Mouse (Mus musculus) hindbrain, embryonic 14.5 days (tissue): ENCODE measurements around the gene Cdkal1. TPM values are rescaled to one million over a fixed set of nuclear protein-coding genes. Genes with fewer than 3 reads are reported as not detected.

Experiments used
- ATAC-seq: fragments of 200-750 bp; cut with Nextera tagmentation; 2 replicates; pipeline ENCODE4 v1.8.0; 2017; ENCODE audit warnings: moderate number of reproducible peaks, mild to moderate bottlenecking, moderate TSS enrichment, moderate library complexity; ENCODE audit not compliant: low FRiP score
- DNase-seq: peaks from one replicate; pipeline ENCODE4 v3.0.0-alpha.2; 2015; ENCODE audit warnings: low spot score
- H3K27ac ChIP-seq: fragments of 300-500 bp; sonication (generic); 2 replicates; pipeline ENCODE4 v1.5.1; 2014; ENCODE audit warnings: mild to moderate bottlenecking, moderate library complexity
- H3K27me3 ChIP-seq: fragments of 300-500 bp; sonication (generic); 2 replicates; pipeline ENCODE4 v1.6.1; 2014; ENCODE audit warnings: mild to moderate bottlenecking, low read length, mixed read lengths; ENCODE audit not compliant: control insufficient read depth, insufficient read depth
- H3K36me3 ChIP-seq: fragments of 300-500 bp; sonication (generic); replicated peaks from 2 replicates; pipeline ENCODE4 v1.6.1; 2014; ENCODE audit not compliant: control insufficient read depth, insufficient read depth
- H3K4me1 ChIP-seq: fragments of 300-500 bp; sonication (generic); replicated peaks from 2 replicates; pipeline ENCODE4 v1.6.1; 2014; ENCODE audit warnings: antibody characterized with exemption, low read length, mixed read lengths; ENCODE audit not compliant: control insufficient read depth, insufficient read depth
- H3K4me2 ChIP-seq: fragments of 300-500 bp; sonication (generic); replicated peaks from 2 replicates; pipeline ENCODE4 v1.6.1; 2014; ENCODE audit warnings: mild to moderate bottlenecking, moderate library complexity
- H3K4me3 ChIP-seq: fragments of 300-500 bp; sonication (generic); replicated peaks from 2 replicates; pipeline ENCODE4 v1.5.1; 2014; ENCODE audit warnings: mild to moderate bottlenecking, low read length
- H3K9ac ChIP-seq: fragments of 300-500 bp; sonication (generic); 2 replicates; pipeline ENCODE4 v1.6.1; 2014
- H3K9me3 ChIP-seq: fragments of 300-500 bp; sonication (generic); 2 replicates; pipeline ENCODE4 v1.6.1; 2016; ENCODE audit warnings: low read length; ENCODE audit not compliant: control insufficient read depth
- WGBS: fragments of 180-500 bp; shearing (Covaris S2); extraction: QIAGEN DNeasy Blood & Tissue Kit; methylation state at CpG from one replicate; pipeline ENCODE4 v1.1.7; 2014; 5-methylcytosine and 5-hydroxymethylcytosine counted together
- polyA plus RNA-seq: library from polyadenylated mRNA; unstranded; fragments of >200 nt; fragmentation: Nextera tagmentation; extraction: Ambion mirVana; gene quantifications from 2 replicates; pipeline ENCODE4 v1.2.1, GENCODE M21; 2014

Gene Cdkal1
- polyA plus RNA-seq, 1 experiment from 2014 or later = 19.4 TPM

DNA sequence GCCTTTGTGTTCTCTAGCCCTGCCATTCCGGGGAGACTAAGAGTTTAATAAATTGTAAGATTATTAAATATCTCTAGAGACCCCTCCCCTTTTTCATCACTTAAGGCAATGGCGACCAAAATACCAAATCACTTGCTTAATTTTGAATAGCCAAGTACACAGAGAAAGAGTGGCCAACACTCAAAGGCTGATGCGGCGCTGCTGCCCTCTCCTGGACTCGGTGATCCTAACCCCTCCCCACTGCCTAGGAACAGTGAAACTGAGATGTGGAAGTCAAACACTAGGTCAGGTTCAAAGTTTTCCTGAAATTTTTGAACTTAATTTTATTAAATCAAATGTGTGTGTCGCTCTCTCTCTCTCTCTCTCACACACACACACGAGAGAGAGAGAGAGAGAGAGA lies 251.2 kb downstream of the Cdkal1 start:
- no peak overlapping the region for H3K4me2 ChIP-seq
- H3K27ac ChIP-seq = peak overlapping the region; percentile 38; the same call in 1 of the 2 replicates
- no peak overlapping the region for H3K9ac ChIP-seq
- no peaks in the 10 kb centered on the region for H3K9me3 ChIP-seq
- peak; percentile 86 for ATAC-seq
- peak; percentile 85 for DNase-seq
- 30% methylated on average over 6 of the region's 7 CpGs for WGBS
- H3K4me3 ChIP-seq = no peak overlapping the region
- no peaks in the 10 kb centered on the region for H3K36me3 ChIP-seq
- H3K27me3 ChIP-seq = no peaks in the 10 kb centered on the region
- H3K4me1 ChIP-seq = peaks cover 7% of the 10 kb centered on the region; the same call in 1 of the 2 replicates

GRCm38 (mm10) chr13:29603597-29603996 lies 251.9 kb downstream of the Cdkal1 start:
- DNase-seq (no peak), ATAC-seq (no peak)
- H3K36me3 ChIP-seq = no peaks in the 10 kb centered on the region
- no peak overlapping the region for H3K9ac ChIP-seq
- no peaks in the 10 kb centered on the region for H3K27me3 ChIP-seq
- peaks cover 7% of the 10 kb centered on the region; the same call in 1 of the 2 replicates for H3K4me1 ChIP-seq
- H3K4me3 ChIP-seq = no peak overlapping the region
- H3K27ac ChIP-seq = peak overlapping the region; percentile 38; the same call in 1 of the 2 replicates
- no peak overlapping the region for H3K4me2 ChIP-seq
- 53% methylated on average over 6 of the region's 6 CpGs for WGBS
- H3K9me3 ChIP-seq = no peaks in the 10 kb centered on the region

GRCm38 (mm10) chr13:29601033-29601432 lies 254.4 kb downstream of the Cdkal1 start:
- Histone ChIP-seq H3K27ac (no peak overlapping the region), H3K9ac (no peak overlapping the region), H3K9me3 (no peaks in the 10 kb centered on the region), H3K4me2 (no peak overlapping the region), H3K36me3 (no peaks in the 10 kb centered on the region), H3K4me3 (no peak overlapping the region), H3K4me1 (peaks cover 7% of the 10 kb centered on the region; the same call in 1 of the 2 replicates), H3K27me3 (no peaks in the 10 kb centered on the region)
- DNase-seq = no peak
- no peak for ATAC-seq
- 93% methylated on average over 2 of the region's 2 CpGs for WGBS

DNA sequence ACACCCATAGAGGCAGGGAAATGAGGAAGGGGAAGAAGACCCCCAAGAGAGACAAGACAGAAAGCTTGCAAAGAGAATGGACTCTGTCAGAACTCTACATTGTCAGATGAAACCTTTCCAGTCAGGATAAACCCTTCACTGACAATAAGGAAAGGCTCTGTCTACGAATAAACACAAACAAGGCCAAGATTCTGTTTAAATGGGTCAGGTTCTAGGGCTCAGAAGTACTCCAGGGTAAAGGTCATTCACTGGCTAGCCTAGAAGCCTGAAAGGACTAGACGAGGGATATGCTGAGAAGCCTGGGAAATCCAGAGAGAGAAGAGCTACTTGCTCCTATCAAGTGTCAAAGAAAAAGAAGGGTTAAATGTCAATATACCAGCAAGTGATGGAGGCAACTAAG lies 255.8 kb downstream of the Cdkal1 start:
- H3K9ac ChIP-seq = no peak overlapping the region
- H3K4me1 ChIP-seq = peaks cover 7% of the 10 kb centered on the region; the same call in 1 of the 2 replicates
- no peak overlapping the region for H3K27ac ChIP-seq
- no peak for DNase-seq
- no peak for ATAC-seq
- H3K9me3 ChIP-seq = no peaks in the 10 kb centered on the region
- no peaks in the 10 kb centered on the region for H3K27me3 ChIP-seq
- no peak overlapping the region for H3K4me3 ChIP-seq
- H3K4me2 ChIP-seq = no peak overlapping the region
- 74% methylated on average over 2 of the region's 2 CpGs for WGBS
- H3K36me3 ChIP-seq = no peaks in the 10 kb centered on the region

DNA sequence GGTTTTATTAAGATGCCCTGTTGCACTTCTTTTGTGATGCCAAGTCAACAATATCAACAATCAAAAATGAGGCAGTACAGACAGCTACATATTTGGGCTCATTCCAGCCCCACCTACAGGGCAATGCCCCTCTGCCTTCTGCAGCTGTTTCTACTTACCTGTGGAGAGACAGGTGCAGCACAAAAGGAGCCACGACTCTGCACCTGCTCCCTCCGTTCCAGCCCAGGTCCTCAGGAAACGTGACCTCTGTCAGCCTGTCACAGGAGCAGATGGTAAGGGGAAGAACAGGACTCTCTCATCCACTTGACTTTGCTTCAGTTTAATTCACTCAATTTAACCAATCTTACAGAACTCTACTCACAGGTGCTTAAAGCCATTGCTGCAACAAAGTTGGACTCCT lies 258.7 kb downstream of the Cdkal1 start:
- 71% methylated on average over 3 of the region's 3 CpGs for WGBS
- no peak overlapping the region for H3K4me2 ChIP-seq
- ATAC-seq (no peak), DNase-seq (no peak)
- no peak overlapping the region for H3K9ac ChIP-seq
- H3K4me1 ChIP-seq = no peaks in the 10 kb centered on the region
- H3K27ac ChIP-seq = no peak overlapping the region
- H3K9me3 ChIP-seq = peaks cover 9% of the 10 kb centered on the region; the same call in 1 of the 2 replicates
- H3K4me3 ChIP-seq = no peak overlapping the region
- H3K36me3 ChIP-seq = no peaks in the 10 kb centered on the region
- H3K27me3 ChIP-seq = no peaks in the 10 kb centered on the region

GRCm38 (mm10) chr13:29593096-29593495 lies 262.4 kb downstream of the Cdkal1 start:
- no peak for DNase-seq
- 91% methylated on average over 3 of the region's 3 CpGs for WGBS
- ATAC-seq = no peak

GRCm38 (mm10) chr13:29590685-29591084 lies 264.8 kb downstream of the Cdkal1 start:
- Histone ChIP-seq H3K36me3 (no peaks in the 10 kb centered on the region), H3K27me3 (no peaks in the 10 kb centered on the region), H3K9ac (no peak overlapping the region), H3K27ac (no peak overlapping the region; the same call in 1 of the 2 replicates), H3K4me2 (no peak overlapping the region), H3K4me1 (0 out of 2 replicates have a peak, but pooled peaks cover 3% of the 10 kb centered on the region), H3K9me3 (peaks cover 9% of the 10 kb centered on the region; the same call in 1 of the 2 replicates), H3K4me3 (no peak overlapping the region)
- ATAC-seq (no peak), DNase-seq (no peak)
- WGBS = 67% methylated on average over 5 of the region's 5 CpGs

More at GRCm38 (mm10) chr13:29593096-29593495, 262.4 kb downstream of the Cdkal1 start:
- no peaks in the 10 kb centered on the region for H3K36me3 ChIP-seq
- no peak overlapping the region for H3K27ac ChIP-seq
- no peak overlapping the region for H3K4me3 ChIP-seq
- H3K4me1 ChIP-seq = 0 out of 2 replicates have a peak, but pooled peaks cover 3% of the 10 kb centered on the region
- peaks cover 9% of the 10 kb centered on the region; the same call in 1 of the 2 replicates for H3K9me3 ChIP-seq
- no peak overlapping the region for H3K4me2 ChIP-seq
- H3K9ac ChIP-seq = no peak overlapping the region
- no peaks in the 10 kb centered on the region for H3K27me3 ChIP-seq

GRCm38 (mm10) chr13:29590164-29590563 lies 265.3 kb downstream of the Cdkal1 start:
- WGBS = 54% methylated on average over 5 of the region's 5 CpGs
- Histone ChIP-seq H3K4me3 (no peak overlapping the region), H3K27ac (no peak overlapping the region), H3K9ac (no peak overlapping the region), H3K36me3 (no peaks in the 10 kb centered on the region), H3K4me1 (0 out of 2 replicates have a peak, but pooled peaks cover 3% of the 10 kb centered on the region), H3K4me2 (no peak overlapping the region), H3K9me3 (peaks cover 9% of the 10 kb centered on the region; the same call in 1 of the 2 replicates), H3K27me3 (no peaks in the 10 kb centered on the region)
- ATAC-seq (no peak), DNase-seq (no peak)

DNA sequence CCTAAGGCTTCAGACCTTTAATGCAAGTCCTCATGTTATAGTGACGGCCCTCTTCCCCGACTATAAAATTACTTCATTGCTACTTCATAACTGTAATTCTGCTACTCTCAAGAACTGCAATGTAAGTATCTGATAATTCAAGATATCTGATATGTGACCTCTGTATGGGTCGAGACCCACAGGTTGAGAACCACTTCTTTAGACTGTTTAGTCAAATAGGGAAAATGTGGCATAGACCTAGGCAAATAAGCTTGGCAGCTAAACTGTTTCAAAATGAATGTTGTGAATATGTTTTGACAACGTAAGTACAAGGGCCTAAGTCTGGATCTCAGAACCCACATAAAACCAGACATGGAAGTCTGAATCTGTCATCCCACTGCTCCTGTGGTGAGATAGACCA lies 266.8 kb downstream of the Cdkal1 start:
- no peak overlapping the region for H3K4me3 ChIP-seq
- H3K4me1 ChIP-seq = 0 out of 2 replicates have a peak, but pooled peaks cover 3% of the 10 kb centered on the region
- H3K27ac ChIP-seq = no peak overlapping the region
- ATAC-seq (no peak), DNase-seq (no peak)
- H3K9ac ChIP-seq = no peak overlapping the region
- no peak overlapping the region for H3K4me2 ChIP-seq
- peaks cover 9% of the 10 kb centered on the region; the same call in 1 of the 2 replicates for H3K9me3 ChIP-seq
- 94% methylated on average over 4 of the region's 4 CpGs for WGBS
- no peaks in the 10 kb centered on the region for H3K27me3 ChIP-seq
- no peaks in the 10 kb centered on the region for H3K36me3 ChIP-seq
